Mouse (Mus musculus) ES-E14 (cell line): ENCODE data around the gene Resp18. TPM values are rescaled to one million over a fixed set of nuclear protein-coding genes. Genes with fewer than 3 reads are reported as not detected.
A peak's percentile ranks its signal among the peaks of the same experiment; 100 is the strongest.

Source experiments
- DNase-seq: peaks from one replicate; pipeline ENCODE4 v3.0.0-alpha.2; 2013; ENCODE audit warnings: low read depth, low spot score
- H3K27ac ChIP-seq: 2 replicates; pipeline ENCODE4 v1.5.1; 2012; ENCODE audit warnings: low read depth, mild to moderate bottlenecking, low read length, moderate library complexity, mixed read lengths; ENCODE audit not compliant: poor library complexity, insufficient read depth, severe bottlenecking
- H3K36me3 ChIP-seq: 2 replicates; pipeline ENCODE4 v1.6.1; 2012; ENCODE audit warnings: mild to moderate bottlenecking, low read length, moderate library complexity, mixed read lengths; ENCODE audit not compliant: control insufficient read depth, poor library complexity, insufficient read depth, severe bottlenecking
- H3K4me1 ChIP-seq, 2 experiments: fragments of 150-350 bp in 1 of 2; sonication (generic) in 1 of 2; 2 replicates each; pipeline ENCODE4 v1.6.1; 2012; ENCODE audit warnings: low read length in 2 of 2, mild to moderate bottlenecking in 1 of 2, mixed read lengths in 1 of 2; ENCODE audit not compliant: control insufficient read depth in 2 of 2, insufficient read depth in 2 of 2, poor library complexity in 1 of 2
- H3K4me3 ChIP-seq, 2 experiments: fragments of 150-350 bp in 1 of 2; sonication (generic) in 1 of 2; 2 replicates each; pipeline ENCODE4 v1.5.1; 2012; ENCODE audit warnings: low read length in 2 of 2, low read depth in 1 of 2, mild to moderate bottlenecking in 1 of 2, mixed read lengths in 1 of 2; ENCODE audit not compliant: insufficient read depth in 1 of 2, poor library complexity in 1 of 2, severe bottlenecking in 1 of 2
- H3K9ac ChIP-seq: 2 replicates; pipeline ENCODE4 v1.6.1; 2012; ENCODE audit warnings: low read depth, mild to moderate bottlenecking, low read length, mixed read lengths; ENCODE audit not compliant: poor library complexity, insufficient read depth, severe bottlenecking
- H3K9me3 ChIP-seq: fragments of 150-350 bp; sonication (generic); 2 replicates; pipeline ENCODE4 v1.6.1; 2012; ENCODE audit warnings: low read depth, mild to moderate bottlenecking, low read length; ENCODE audit not compliant: control insufficient read depth, insufficient read depth
- CHD2 ChIP-seq: IDR thresholded peaks from 2 replicates; pipeline ENCODE4 v1.6.1; 2014; ENCODE audit warnings: mild to moderate bottlenecking, low read depth, low read length, inconsistent platforms
- HCFC1 ChIP-seq: IDR thresholded peaks from 2 replicates; pipeline ENCODE4 v1.6.1; 2012; ENCODE audit warnings: low read length, inconsistent platforms, borderline replicate concordance; ENCODE audit not compliant: insufficient read depth
- MAFK ChIP-seq: IDR thresholded peaks from 2 replicates; pipeline ENCODE4 v1.6.1; 2014; ENCODE audit warnings: mild to moderate bottlenecking, low read depth, low read length, inconsistent platforms; ENCODE audit not compliant: insufficient read depth
- ZC3H11A ChIP-seq: IDR thresholded peaks from 2 replicates; pipeline ENCODE4 v1.6.1; 2012; ENCODE audit warnings: low read depth, mild to moderate bottlenecking, inconsistent platforms, low read length, borderline replicate concordance
- ZNF384 ChIP-seq: IDR thresholded peaks from 2 replicates; pipeline ENCODE4 v1.6.1; 2012; ENCODE audit warnings: low read depth, low read length, inconsistent platforms
- in situ Hi-C, 2 experiments: fragments of 600-800 bp; cut with MboI; formaldehyde crosslinking; loops; one replicate each; pipeline ENCODE4 v1.15.1; 2025; ENCODE audit warnings: low sequenced_read_pairs in 2 of 2, inconsistent platforms in 1 of 2; ENCODE audit not compliant: unreplicated experiment in 2 of 2
- total RNA-seq: library from RNA; depleted of rRNA; stranded (reverse); fragments of 300-350 nt; gene quantifications from 2 replicates; pipeline ENCODE4 v1.2.3, GENCODE M21; 2012

Gene Resp18
- total RNA-seq, 1 experiment: not detected

DNA sequence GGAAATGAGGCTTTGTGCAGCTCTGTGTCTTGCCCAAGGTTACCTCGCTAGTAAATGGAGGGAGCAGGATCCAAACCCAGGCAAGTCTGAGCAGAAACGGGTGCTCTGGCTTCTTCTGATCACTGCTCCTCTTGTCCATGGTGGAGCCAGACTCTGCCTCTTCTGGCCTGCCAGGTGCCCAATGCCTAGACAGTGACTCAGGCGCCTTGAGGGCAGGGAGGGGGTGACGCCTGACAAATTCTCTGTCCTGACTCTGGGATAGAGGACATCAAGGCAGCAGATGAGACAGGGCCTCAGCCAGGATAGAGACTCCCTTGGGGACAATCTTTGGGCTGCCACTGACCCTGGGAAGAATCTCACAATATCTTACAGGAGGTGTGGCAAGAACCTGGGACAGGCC lies 47.0 kb downstream of the Resp18 start:
- peaks cover 2 to 16% of the 10 kb centered on the region in 2 experiments for H3K4me1 ChIP-seq
- in situ Hi-C loops: no loop called here
- H3K36me3 ChIP-seq: no peaks in the 10 kb centered on the region
- no peak for DNase-seq
- no peaks in the 10 kb centered on the region for H3K9me3 ChIP-seq
- TF ChIP-seq HCFC1 (no peak), MAFK (no peak), CHD2 (no peak), ZNF384 (no peak), ZC3H11A (no peak)
- H3K9ac ChIP-seq: no peak overlapping the region
- H3K27ac ChIP-seq: no peak overlapping the region
- no peak overlapping the region for H3K4me3 ChIP-seq

DNA sequence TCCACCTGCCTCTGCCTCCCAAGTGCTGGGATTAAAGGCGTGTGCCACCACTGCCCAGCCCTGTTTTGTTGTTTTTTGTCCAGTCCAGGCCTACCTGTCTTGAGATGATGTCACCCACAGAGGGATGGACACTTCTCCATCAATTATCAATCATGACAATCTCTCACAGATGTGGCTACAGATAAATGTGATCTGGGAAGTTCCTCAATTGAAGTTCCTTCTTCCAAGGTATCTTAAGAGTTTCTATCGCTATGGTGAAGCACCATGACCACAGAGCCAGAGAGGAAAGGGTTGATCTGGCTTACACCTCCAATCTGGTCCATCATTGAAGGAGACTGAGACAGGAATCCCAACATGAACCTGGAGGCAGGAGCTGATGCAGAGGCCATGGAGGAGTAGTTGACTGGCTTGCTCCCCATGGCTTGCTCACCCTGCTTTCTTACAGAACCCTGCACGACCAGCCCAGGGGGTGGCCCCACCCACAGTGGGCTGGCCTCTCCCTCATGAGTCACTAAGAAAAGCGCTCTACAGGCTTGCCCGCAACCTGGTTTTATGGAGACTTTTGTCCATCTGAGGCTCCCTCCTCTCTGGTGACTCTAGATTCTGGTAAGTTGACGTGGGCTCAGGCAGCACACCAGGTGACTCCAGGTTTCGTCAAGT lies 47.8 kb downstream of the Resp18 start:
- H3K27ac ChIP-seq: no peak overlapping the region
- H3K4me1 ChIP-seq: peaks cover 2 to 23% of the 10 kb centered on the region in 2 experiments
- H3K36me3 ChIP-seq: no peaks in the 10 kb centered on the region
- no peak for DNase-seq
- TF ChIP-seq HCFC1 (no peak), MAFK (no peak), ZC3H11A (no peak), CHD2 (no peak)
- in situ Hi-C loops: no loop called here
- H3K4me3 ChIP-seq: no peak overlapping the region
- no peaks in the 10 kb centered on the region for H3K9me3 ChIP-seq
- H3K9ac ChIP-seq: no peak overlapping the region

DNA sequence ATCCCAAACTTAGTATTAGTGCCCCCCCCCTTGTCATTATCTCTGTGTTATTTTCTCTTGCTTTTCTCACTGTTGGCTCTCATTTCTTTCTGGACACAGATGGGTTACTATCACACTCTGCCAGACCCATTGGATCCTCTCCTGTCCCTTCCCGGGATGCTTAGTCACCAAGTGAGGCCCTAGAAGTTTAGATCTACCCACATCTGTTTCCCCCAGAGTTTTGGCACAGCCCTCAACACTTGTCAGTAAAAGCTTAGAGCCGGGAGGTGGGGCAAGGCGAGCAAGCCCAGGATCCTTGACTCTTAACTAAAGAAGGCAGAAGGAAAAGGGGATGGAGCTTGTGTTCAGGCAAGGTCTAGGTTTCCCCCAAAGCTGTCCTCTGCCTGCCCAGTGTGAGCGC lies 49.1 kb downstream of the Resp18 start:
- H3K9me3 ChIP-seq: no peaks in the 10 kb centered on the region
- H3K4me1 ChIP-seq: peaks cover 0 to 25% of the 10 kb centered on the region in 2 experiments; a peak in 3 of 4 replicates
- DNase-seq: no peak
- no peak overlapping the region for H3K4me3 ChIP-seq
- TF ChIP-seq ZNF384 (no peak), HCFC1 (no peak)
- no peak overlapping the region for H3K9ac ChIP-seq
- no peak overlapping the region for H3K27ac ChIP-seq
- H3K36me3 ChIP-seq: no peaks in the 10 kb centered on the region
- in situ Hi-C loops: no loop called here

DNA sequence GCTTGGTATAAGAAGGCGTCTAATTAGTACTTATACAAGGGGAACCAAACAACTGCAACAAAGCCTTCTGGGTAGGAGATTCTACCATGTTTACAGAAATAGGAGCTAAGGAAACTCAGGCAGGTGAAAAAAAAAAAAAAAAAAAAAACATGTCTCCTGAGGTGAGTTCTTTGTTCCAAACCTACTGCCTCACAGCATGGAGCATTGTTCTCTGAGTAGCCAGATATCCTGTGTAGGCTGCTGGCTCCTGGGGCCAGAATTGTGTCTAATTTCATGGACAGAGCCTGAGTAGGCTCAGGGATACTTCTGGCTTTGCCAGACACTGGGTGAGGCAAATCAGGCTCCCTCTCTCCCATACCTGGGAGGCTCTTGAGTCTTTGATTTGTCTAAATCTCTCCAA lies 50.6 kb downstream of the Resp18 start:
- peaks cover 2 to 27% of the 10 kb centered on the region in 2 experiments for H3K4me1 ChIP-seq
- no peaks in the 10 kb centered on the region for H3K9me3 ChIP-seq
- no peak overlapping the region for H3K9ac ChIP-seq
- no peak overlapping the region for H3K4me3 ChIP-seq
- peak; percentile 98 for TF ChIP-seq ZNF384
- TF ChIP-seq CHD2: no peak
- DNase-seq: no peak
- in situ Hi-C loops: no loop called here
- peak overlapping the region; percentile 55; the same call in 1 of the 2 replicates for H3K27ac ChIP-seq
- H3K36me3 ChIP-seq: no peaks in the 10 kb centered on the region

DNA sequence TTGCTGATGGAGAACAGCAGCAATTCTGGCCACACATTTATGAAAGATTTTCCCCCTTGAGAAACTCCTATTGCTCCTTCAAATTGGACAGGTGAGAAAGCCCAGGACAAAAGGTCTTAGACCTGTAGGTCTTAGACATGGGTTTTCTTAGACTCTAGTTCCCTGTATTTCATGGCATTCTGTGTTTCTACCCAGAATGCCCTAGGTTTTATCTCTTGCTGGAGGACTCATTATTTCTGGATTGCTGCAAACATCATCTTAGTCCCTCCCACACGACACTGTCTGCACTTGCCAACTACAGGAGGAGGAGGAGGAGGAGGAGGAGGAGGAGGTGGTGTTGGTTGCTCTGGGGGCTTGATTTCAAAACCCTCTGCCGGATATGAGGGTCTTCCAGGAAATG lies 52.1 kb downstream of the Resp18 start:
- peaks cover 3 to 29% of the 10 kb centered on the region in 2 experiments for H3K4me1 ChIP-seq
- no peak overlapping the region for H3K9ac ChIP-seq
- DNase-seq: no peak
- H3K36me3 ChIP-seq: no peaks in the 10 kb centered on the region
- no peaks in the 10 kb centered on the region for H3K9me3 ChIP-seq
- TF ChIP-seq MAFK (no peak), ZC3H11A (no peak), ZNF384 (no peak), CHD2 (no peak), HCFC1 (no peak)
- no peak overlapping the region for H3K27ac ChIP-seq
- no peak overlapping the region for H3K4me3 ChIP-seq
- in situ Hi-C loops: no loop called here
